Mouse (Mus musculus): ENCODE data around the gene Shoc2.

Shoc2 gene

DNA sequence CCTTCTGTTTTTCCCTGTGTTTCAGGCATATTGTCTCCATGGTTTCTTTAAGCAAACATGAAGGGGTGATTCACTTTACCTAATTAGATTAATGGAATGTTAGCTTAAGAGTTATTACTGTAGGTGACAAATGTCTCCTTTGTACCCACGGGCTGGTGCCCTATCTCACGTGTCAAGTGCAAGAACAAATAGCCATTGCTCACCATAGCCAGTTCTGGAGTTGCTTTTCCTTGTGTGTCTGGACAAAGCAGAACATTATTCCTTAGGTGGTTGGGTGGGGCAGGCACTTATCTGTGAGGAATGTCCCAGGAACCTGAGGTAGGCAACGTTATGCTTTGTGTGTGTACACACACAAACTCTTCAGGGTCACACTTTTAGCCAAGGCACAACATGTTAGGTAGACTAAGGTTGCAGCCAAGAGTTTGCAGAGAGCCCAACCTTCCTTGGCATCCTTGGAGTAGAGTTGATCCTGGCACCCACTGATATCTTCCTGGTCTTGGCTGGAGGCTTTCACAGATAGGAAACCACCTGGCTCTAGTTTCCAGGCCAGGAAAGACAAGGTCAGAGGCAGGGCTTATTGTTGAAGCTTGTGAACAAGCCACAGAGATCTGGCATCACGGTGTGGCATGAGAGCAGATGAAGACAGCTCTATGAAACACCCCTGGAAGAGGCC, 96.4 kb downstream of the Shoc2 start:
- DNase-seq, result no peak

DNA sequence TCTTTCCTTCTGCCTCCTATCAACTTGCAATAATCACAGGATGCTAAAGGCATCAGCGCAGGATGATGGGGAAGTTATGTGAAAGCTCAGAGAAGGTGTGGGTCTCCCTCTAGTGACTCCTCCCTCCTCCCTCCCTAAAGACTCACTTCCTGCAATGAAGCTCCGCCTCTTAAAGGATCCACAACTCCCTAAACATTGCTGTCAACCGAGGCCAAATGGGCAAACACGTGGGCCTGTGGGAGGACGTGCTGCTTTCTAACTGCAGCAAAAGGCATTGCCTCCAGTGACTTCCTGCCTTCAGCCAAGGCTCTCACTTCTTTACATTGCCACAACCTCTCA, 96.9 kb downstream of the Shoc2 start:
- DNase-seq, result no peak

DNA sequence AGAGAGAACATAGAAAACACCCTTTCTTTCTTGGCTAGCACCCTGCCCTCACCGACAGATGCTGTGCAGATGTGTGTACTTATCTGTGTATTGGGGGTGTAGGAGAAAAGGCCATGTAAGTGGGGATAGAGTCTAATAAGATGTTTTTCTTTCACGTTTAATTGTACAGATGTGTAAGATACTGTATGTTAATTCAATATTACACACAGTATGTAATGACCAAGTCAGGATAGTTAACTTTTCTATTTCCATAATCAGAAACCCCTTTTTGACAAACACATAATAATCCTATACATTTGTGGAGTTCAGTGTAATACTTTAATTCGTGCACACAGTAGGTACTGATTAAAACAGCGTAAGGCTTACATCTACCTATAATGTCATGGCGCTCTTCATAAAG, 99.7 kb downstream of the Shoc2 start, which contains the start of gene Adra2a:
Gene Adra2a, plus strand, starts transcription at position 301 of the 400 bp plus-strand sequence.
- no peak for DNase-seq

DNA sequence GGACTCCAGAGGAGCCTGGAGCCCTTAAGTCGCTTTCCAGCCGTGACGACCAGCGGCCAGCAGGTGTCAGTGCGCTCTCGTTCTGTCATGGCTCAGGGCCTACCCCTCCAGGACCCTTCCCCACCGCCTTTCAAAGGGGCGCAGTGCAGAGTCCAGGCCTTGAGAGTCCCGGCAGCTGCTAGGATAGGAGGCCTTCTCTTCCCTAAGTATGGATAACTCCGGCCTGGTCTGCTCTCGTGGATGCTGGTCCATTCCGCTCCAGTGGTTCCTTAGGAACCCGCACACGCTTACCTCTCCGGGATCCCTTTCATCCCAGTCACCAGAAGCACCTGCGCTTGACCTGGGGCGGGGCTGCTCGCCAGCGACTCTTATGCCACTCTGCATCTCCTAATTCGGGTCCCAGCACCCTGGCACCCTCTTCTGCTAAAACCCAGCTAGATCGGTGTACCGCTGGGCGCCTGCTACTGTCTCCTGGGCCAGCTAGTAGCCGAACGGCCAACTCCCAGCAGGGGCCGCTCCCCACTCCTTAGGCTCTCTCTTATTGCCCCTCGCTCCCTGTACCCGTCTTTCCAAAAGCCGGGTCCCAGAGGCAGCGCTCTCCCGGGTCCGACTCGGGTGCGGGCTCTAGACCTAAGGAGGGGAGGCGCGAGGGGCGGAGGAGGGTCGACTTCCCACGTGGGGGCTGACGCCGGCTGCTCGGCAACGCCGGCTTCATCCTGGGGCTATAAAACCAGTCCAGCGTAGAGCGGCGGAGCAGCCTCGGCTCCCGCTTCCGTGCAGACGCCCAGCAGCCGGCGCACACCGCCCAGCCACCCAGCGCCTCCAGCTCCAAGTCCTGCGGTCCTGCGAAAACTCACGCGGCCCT, 100.6 kb downstream of the Shoc2 start:
- peak; percentile 64 to 66 for DNase-seq

DNA sequence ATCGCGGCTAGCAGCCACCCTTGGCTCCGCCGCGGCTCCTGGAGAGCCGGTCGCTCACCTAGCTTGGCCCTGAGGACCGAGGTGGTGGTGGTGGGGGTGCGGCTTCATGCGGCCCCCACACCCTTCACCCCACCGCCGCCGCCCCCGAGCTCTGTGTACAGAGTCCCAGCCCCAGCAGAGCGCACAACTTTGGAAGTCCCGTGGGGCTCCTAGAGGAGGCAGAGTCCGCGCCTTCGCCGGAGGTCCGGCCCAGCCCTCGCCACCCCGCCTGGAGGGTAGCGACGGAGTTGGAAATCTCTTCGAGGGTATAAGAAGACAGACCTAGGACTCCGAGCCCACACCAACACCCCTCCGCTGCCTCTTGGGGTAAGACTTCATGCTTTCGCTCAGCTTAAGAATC, 101.3 kb downstream of the Shoc2 start:
- DNase-seq, result no peak

DNA sequence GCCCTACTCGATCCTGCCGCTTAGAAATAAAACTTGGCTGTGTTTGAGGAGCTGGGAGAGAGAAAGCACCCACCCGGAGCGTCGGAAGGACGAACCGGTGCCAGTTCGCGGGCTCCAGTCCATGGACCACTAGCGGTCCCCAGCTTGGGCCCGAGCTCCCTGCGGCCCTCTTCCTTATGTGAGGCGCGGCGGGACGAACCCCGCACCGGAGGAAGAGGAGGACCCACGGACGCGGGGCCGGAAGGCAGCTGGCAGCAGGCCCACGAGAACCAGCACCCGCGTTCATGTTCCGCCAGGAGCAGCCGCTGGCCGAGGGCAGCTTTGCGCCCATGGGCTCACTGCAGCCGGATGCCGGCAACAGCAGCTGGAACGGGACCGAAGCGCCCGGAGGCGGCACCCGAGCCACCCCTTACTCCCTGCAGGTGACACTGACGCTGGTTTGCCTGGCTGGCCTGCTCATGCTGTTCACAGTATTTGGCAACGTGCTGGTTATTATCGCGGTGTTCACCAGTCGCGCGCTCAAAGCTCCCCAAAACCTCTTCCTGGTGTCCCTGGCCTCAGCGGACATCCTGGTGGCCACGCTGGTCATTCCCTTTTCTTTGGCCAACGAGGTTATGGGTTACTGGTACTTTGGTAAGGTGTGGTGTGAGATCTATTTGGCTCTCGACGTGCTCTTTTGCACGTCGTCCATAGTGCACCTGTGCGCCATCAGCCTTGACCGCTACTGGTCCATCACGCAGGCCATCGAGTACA, 102.0 kb downstream of the Shoc2 start:
- peak in 1 of 2 experiments; percentile 10 for DNase-seq

DNA sequence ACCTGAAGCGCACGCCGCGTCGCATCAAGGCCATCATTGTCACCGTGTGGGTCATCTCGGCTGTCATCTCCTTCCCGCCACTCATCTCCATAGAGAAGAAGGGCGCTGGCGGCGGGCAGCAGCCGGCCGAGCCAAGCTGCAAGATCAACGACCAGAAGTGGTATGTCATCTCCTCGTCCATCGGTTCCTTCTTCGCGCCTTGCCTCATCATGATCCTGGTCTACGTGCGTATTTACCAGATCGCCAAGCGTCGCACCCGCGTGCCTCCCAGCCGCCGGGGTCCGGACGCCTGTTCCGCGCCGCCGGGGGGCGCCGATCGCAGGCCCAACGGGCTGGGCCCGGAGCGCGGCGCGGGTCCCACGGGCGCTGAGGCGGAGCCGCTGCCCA, 102.6 kb downstream of the Shoc2 start:
- DNase-seq, result no peak

DNA sequence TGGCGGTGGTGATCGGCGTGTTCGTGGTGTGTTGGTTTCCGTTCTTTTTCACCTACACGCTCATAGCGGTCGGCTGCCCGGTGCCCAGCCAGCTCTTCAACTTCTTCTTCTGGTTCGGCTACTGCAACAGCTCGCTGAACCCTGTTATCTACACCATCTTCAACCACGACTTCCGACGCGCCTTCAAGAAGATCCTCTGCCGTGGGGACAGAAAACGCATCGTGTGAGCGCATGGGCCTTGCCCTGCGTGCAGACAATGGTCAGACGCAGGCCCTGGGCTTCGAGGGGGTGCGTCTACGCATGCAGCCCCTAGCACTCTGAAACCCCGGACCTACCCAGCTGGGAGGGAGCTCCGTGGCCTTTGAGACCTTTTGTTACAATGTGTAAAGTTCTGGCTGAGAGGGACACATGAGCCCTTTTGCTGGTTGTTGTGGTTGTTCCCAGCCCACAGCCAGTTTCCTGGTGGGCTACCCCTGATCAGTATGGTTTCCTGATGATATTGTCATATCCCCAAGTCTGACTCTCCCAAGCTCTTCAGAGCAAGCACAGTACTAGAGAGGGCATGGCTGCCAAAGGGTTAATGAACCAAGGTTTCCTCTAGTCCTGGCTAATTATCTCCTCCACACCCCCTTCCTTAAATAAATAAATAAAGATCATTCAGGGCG, 103.4 kb downstream of the Shoc2 start:
- no peak for DNase-seq

DNA sequence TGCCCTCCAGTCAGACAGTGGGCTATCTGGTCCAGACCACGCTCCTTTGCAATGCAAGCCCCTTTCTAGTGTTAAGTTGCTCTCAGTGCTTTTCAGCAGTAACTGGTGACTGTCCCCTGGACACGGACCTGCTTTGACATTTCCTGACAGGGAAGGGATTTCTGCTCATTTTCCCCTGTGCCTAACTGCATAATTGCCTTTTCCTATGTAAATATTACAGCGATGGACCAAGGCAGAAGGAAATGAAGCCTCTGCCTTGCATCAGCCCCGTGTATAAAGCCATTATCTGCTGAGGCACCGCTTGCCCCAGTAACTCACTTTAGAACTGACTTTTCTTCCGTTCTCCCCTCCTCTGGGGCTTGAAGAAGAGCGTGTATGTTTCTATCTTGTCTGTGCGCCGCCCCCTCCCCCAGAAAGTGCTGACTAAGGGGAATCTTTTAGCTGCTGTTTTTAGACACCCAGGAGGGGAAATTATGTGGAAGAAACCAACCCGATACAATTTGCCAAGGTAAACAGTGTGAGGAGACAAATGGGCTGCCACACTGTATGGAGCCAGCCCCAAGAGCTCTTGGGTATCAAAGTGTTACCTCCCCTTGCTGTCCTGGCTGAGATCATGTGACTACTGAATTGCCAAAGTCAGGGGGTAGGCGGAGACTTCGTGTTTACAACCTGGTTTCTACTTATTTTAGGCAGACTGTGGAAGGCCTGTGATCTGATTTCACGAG, 104.2 kb downstream of the Shoc2 start:
- no peak for DNase-seq

DNA sequence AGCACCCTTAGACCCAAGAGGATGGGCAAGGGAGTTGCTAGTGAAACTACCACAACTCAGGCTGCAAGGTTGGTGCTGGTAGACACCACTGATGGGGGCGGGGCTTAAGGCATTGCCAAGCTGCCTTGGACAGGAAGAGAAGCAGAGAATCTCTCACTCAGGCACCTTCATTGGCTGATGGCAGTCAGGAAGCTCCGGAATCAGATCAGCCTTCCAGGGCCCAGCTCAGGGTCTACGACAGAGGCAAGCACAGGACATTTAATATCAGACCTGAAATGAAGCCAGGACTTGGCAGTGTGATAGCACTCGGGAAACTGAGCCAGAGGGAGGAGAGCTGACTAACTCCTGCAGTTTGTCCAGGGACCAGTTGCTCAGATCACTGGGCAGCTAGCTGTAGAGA, 107.5 kb downstream of the Shoc2 start:
- DNase-seq, result no peak

DNA sequence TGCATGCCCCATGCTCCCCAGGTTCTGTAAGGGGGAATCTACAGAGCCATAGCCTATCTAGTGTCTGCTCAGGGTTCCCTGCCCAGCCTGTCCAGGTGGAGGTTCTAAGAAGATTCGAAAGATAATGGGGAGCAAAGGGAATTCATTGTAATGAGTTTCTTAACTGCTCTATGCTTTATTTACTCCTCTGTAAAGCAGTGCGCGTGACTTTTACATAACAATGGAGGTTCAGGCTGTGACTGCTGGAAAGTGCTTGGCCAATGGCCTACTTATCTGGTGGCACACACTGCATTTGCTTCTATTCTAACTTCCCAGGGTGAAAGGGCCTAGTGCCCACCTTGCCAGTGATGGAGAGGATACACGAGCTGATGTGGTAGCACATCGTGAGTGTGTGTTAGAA, 111.7 kb downstream of the Shoc2 start:
- DNase-seq, result no peak

DNA sequence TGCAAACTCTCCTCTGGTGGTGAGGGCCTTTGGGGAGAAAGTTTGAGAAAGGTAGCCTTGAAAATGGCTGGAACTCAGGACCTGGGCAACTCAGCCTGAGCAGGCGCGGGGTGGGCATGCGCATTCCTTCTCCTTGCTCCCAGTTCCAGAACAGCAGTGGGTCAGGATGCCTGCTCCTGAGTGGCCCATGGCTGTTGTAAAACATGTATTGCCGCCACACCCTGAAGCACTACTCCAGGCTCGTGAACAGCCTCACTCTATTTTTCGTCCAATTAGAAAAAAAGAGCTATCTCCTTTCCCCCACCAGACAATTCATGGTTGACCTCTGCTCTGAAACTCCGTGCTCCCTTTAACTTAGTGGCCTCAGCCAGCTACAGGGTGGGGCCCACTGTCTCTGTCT, 124.3 kb downstream of the Shoc2 start:
- DNase-seq, result no peak

DNA sequence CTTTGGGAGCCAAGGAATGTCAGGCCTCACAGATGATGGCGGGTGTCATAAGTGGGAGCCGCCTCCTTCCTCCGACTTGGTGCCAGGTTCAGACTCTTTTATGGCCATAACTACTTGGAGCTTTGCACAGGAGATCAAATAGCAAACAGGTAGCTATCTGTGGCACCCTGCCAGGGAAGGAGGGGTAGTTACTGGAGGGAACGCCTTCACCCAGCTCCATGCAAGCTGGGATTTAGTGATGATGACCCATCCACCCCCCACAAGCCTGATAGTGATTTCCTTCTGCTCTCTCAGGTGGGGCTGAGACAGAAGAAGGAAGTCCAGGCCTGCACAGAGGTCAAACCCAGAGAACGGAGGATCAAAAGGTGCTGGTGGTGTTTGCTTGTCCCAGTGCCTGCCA, 126.4 kb downstream of the Shoc2 start:
- peak; percentile 40 to 60 for DNase-seq

DNA sequence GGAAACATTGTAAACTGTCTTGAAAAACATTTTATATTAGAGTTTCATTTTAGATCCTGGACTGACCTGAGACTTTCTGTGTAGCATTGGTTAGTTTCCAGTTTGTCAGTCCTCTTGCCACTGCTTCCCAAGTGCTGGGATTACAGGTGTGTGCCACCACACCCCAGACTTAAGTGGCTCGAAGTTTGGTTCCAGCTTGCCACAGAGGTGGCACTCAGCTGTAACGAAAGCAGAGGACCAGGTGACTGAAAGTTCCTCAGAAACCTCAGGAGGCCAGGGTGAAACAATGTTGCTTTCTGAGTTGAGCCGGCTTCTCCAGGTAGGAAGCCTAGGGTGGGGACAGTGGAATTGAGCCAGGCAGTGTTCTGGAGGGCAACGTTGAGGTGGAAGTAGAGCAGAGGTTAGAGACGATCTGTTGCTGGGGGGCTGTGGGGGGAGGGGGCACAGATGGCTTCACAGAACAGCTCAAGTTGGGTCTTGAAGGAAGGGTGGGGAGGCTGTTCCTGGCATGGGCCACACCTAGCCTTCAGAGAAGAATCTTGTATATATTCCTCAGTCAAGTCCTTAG, 128.2 kb downstream of the Shoc2 start:
- no peak for DNase-seq

DNA sequence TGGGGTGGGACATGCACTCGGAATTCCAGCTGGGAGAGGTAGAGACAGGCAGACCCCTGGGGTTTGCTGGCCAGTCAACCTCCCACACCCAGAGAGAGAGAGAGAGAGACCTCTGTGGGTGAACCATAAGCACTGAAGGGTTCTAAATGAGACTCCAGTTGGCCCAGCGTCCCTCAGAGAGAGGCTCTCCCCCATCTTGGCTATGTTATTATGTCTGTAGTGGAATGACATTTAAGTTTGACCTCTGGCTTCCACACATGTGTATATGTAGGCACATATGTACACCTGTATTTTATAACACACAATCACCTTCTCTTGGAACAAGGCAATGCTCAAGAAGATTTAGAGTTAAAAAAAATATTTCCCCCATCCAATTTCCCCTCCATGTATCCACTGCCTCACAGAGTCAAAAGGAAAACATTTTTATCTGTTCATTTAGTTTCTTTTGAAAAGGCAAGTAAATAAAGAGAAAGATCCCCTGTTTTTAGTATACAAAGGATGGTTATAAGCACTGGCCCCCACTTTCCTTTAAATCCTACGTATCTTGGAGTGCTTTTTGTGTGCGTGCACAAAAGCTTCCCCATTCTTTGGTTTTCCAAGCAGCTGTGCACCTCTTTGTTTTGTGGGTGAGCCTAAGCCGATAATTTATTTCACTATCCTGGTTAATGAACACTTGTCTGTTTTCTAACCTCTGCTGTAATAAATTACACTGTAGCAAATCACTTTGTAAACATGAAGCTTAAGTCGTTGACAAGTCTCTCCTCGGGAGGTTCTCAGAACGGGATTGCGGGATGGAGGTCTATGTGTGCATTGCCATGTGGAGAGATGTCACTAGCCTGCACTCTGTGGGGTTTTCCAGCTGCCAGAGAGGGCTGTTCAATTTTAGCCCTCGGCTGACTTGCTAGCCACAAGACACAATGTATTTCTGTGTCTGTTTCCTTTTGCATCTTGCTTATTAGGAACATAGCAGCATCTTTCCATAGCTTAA, 132.6 kb downstream of the Shoc2 start:
- DNase-seq, result no peak

DNA sequence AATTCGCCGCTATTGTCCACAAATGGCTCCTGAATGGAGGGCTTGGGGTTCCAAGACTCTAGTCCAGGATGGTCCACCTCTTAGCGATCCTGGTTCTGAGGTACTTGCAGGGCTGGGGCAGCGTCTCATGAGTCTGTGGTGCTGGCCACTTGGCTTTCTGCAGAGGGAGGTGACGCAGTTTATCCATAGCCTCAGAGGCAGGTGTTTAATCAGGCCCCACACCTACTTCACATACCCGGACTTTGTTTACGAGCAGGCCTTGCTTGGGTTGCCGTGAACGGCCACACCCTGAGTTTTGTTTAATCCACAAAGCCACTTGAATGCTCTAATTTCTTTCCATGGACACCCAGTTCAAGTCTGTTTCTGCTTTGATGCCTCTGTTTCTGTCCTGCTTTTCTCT, 137.2 kb downstream of the Shoc2 start:
- DNase-seq, result no peak

DNA sequence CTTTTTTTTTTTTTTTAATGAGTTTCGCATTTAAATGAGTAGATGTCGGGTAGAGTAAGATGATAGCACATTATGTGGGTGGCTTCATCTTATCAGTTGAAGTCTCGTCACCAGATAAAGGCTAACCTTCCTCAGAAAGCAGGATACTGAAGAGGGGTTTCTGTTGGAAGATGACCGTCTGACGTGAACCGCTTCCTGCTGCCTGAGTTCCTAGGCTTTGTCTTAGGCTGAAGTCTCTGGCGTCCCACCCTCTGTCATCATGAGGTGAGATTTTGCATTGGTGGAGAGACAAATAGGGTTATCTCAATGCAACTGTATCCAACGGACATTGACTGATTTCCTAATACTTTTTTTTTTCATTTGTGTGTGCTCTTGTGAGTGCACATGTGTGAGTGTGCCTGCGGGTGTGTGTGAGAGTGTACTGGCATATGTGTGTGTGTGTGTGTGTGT, 137.6 kb downstream of the Shoc2 start:
- DNase-seq, result no peak

All from kidney, postnatal 25 days (tissue).